Mouse (Mus musculus) liver, embryonic 18 days (tissue): Measurements from ENCODE around the gene Gadd45gip1. TPM values are rescaled to one million over a fixed set of nuclear protein-coding genes. Genes with fewer than 3 reads are reported as not detected.

Experiments used
- polyA plus RNA-seq: library from polyadenylated mRNA; depleted of rRNA; stranded (reverse); fragments of >200 nt; gene quantifications from 2 replicates; pipeline ENCODE4 v1.2.3, GENCODE M21; 2012; rRNA removed

Gadd45gip1 gene
- 25.2 and 27.4 TPM in 2 replicates for polyA plus RNA-seq

GRCm38 (mm10) chr8:84831490-84831889 lies at the start of gene Gadd45gip1:
Gadd45gip1 (plus strand) TSS chr8:84831522.

GRCm38 (mm10) chr8:84799999-84800831 lies 31.1 kb upstream of the Gadd45gip1 start, which contains the start of gene Nfix:
Nfix (minus strand) TSS chr8:84800344.

GRCm38 (mm10) chr8:84822723-84823122 lies 8.6 kb upstream of the Gadd45gip1 start, which contains the start of gene Dand5:
Dand5 (minus strand) TSS chr8:84822823.

GRCm38 (mm10) chr8:84840248-84840999 lies 9.1 kb downstream of the Gadd45gip1 start, which contains the start of gene Rad23a:
Rad23a (minus strand) TSS chr8:84840665.

GRCm38 (mm10) chr8:84846722-84847572 lies 15.6 kb downstream of the Gadd45gip1 start, which contains the start of gene Calr:
Calr (minus strand) TSS chr8:84846934.

GRCm38 (mm10) chr8:84856864-84857441 lies 25.6 kb downstream of the Gadd45gip1 start, which contains the start of gene Farsa:
Farsa (plus strand) TSS chr8:84856989.

GRCm38 (mm10) chr8:84871376-84872308 lies 40.3 kb downstream of the Gadd45gip1 start, which contains the start of gene Syce2:
Syce2 (plus strand) TSS chr8:84872111.

Other genes with a start within 250 kb of the Gadd45gip1 start
- gene Ier2, start 168.7 kb upstream of the Gadd45gip1 start, polyA plus RNA-seq: 9.2 and 10.3 TPM in 2 replicates
- gene Trmt1, start 145.2 kb upstream of the Gadd45gip1 start, polyA plus RNA-seq: 29.6 and 34.7 TPM in 2 replicates
- 12.1 and 13.7 TPM in 2 replicates for gene Nacc1, start 143.7 kb upstream of the Gadd45gip1 start, polyA plus RNA-seq
- 27.0 and 27.4 TPM in 2 replicates for gene Lyl1, start 130.1 kb upstream of the Gadd45gip1 start, polyA plus RNA-seq
- gene G430095P16Rik, start 108.5 kb upstream of the Gadd45gip1 start, polyA plus RNA-seq: 4.8 and 5.8 TPM in 2 replicates
- gene Nfix, start 31.2 kb upstream of the Gadd45gip1 start, polyA plus RNA-seq: 1.3 and 1.7 TPM in 2 replicates
- gene Dand5, start 8.7 kb upstream of the Gadd45gip1 start, polyA plus RNA-seq: 1.9 and 2.0 TPM in 2 replicates
- gene Rad23a, start 9.1 kb downstream of the Gadd45gip1 start, polyA plus RNA-seq: 108 and 113 TPM in 2 replicates
- gene Calr, start 15.4 kb downstream of the Gadd45gip1 start, polyA plus RNA-seq: 389 and 417 TPM in 2 replicates
- 37.4 and 40.3 TPM in 2 replicates for gene Farsa, start 25.5 kb downstream of the Gadd45gip1 start, polyA plus RNA-seq
- gene Syce2, start 40.6 kb downstream of the Gadd45gip1 start, polyA plus RNA-seq: 11.5 and 11.9 TPM in 2 replicates
- gene Gcdh, start 62.4 kb downstream of the Gadd45gip1 start, polyA plus RNA-seq: 84.3 and 97.5 TPM in 2 replicates
- gene Klf1, start 70.4 kb downstream of the Gadd45gip1 start, polyA plus RNA-seq: 82.0 and 97.2 TPM in 2 replicates
- gene Dnase2a, start 77.0 kb downstream of the Gadd45gip1 start, polyA plus RNA-seq: 12.9 and 13.0 TPM in 2 replicates
- 0.07 and 0.08 TPM in 2 replicates for gene Mast1, start 105.8 kb downstream of the Gadd45gip1 start, polyA plus RNA-seq
- not detected in 2 replicates for gene Rtbdn, start 115.5 kb downstream of the Gadd45gip1 start, polyA plus RNA-seq
- gene Gm49661, start 137.9 kb downstream of the Gadd45gip1 start, polyA plus RNA-seq: 0.58 TPM in 1 of 2 replicates, not detected in the other
- 467 and 538 TPM in 2 replicates for gene Prdx2, start 138.1 kb downstream of the Gadd45gip1 start, polyA plus RNA-seq
- 37.4 and 40.1 TPM in 2 replicates for gene Rnaseh2a, start 138.2 kb downstream of the Gadd45gip1 start, polyA plus RNA-seq
- 11.6 and 18.6 TPM in 2 replicates for gene Junb, start 147.2 kb downstream of the Gadd45gip1 start, polyA plus RNA-seq
- 10.3 and 12.2 TPM in 2 replicates for gene Hook2, start 159.1 kb downstream of the Gadd45gip1 start, polyA plus RNA-seq
- gene Best2, start 183.0 kb downstream of the Gadd45gip1 start, polyA plus RNA-seq: not detected in 2 replicates
- 63.3 and 64.0 TPM in 2 replicates for gene Asna1, start 193.8 kb downstream of the Gadd45gip1 start, polyA plus RNA-seq
- gene Trir, start 195.3 kb downstream of the Gadd45gip1 start, polyA plus RNA-seq: 83.5 and 105 TPM in 2 replicates
- 18.0 and 21.4 TPM in 2 replicates for gene Tnpo2, start 205.4 kb downstream of the Gadd45gip1 start, polyA plus RNA-seq
- 11.8 and 12.7 TPM in 2 replicates for gene Fbxw9, start 228.5 kb downstream of the Gadd45gip1 start, polyA plus RNA-seq
- 0.26 TPM in 1 of 2 replicates, not detected in the other for gene Gm5741, start 236.5 kb downstream of the Gadd45gip1 start, polyA plus RNA-seq
- gene Dhps, start 240.2 kb downstream of the Gadd45gip1 start, polyA plus RNA-seq: 17.8 and 18.4 TPM in 2 replicates
- 39.8 and 41.3 TPM in 2 replicates for gene Wdr83os, start 249.2 kb downstream of the Gadd45gip1 start, polyA plus RNA-seq
- 22.9 and 26.2 TPM in 2 replicates for gene Wdr83, start 249.8 kb downstream of the Gadd45gip1 start, polyA plus RNA-seq